Mouse (Mus musculus): ENCODE results near the gene Cntnap2. TPM values are rescaled to one million over a fixed set of nuclear protein-coding genes. Genes with fewer than 3 reads are reported as not detected.

The Cntnap2 gene
- polyA plus RNA-seq, 1 experiment from 2014 or later = 70.3 TPM

DNA sequence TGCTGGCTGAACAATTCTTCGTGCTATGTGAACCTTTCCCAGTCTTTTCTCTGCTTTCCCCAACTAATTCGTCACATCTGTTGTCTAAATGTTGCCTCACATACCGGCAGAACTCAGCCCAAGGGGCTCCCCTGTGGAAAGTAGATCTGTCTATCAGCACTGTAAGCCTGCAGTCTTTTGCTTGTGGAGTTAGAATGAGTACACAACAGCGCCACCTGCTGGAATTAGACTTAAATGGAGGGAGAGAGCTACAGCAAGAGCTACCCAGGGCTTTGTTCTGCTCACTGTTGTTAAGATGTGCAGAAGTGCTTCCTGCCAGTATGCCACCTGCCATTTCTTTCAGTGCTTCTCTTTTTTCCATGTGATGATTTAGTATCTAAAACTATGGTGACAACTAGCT lies 1954.4 kb downstream of the Cntnap2 start:
- no peaks in the 10 kb centered on the region for H3K36me3 ChIP-seq (ENCODE audit: control insufficient read depth, insufficient read depth, low read length)
- no peaks in the 10 kb centered on the region for H3K4me1 ChIP-seq (ENCODE audit: control insufficient read depth, insufficient read depth, low read length)
- H3K4me3 ChIP-seq (ENCODE audit: low read depth, low read length) = no peak overlapping the region
- no peak overlapping the region for H3K27ac ChIP-seq (ENCODE audit: low read depth, low read length)
- no peak overlapping the region for H3K4me2 ChIP-seq (ENCODE audit: low read length)
- peak; percentile 94 for ATAC-seq
- H3K9me3 ChIP-seq (replicated peaks; ENCODE audit: control insufficient read depth, low read length) = no peaks in the 10 kb centered on the region
- WGBS = 11% methylated on average over 4 of the region's 4 CpGs
- H3K27me3 ChIP-seq (replicated peaks; ENCODE audit: control insufficient read depth, insufficient read depth, low read length) = no peaks in the 10 kb centered on the region
- no peak overlapping the region for H3K9ac ChIP-seq (ENCODE audit: low read length)
- peak; percentile 95 for DNase-seq (ENCODE audit: low spot score)

DNA sequence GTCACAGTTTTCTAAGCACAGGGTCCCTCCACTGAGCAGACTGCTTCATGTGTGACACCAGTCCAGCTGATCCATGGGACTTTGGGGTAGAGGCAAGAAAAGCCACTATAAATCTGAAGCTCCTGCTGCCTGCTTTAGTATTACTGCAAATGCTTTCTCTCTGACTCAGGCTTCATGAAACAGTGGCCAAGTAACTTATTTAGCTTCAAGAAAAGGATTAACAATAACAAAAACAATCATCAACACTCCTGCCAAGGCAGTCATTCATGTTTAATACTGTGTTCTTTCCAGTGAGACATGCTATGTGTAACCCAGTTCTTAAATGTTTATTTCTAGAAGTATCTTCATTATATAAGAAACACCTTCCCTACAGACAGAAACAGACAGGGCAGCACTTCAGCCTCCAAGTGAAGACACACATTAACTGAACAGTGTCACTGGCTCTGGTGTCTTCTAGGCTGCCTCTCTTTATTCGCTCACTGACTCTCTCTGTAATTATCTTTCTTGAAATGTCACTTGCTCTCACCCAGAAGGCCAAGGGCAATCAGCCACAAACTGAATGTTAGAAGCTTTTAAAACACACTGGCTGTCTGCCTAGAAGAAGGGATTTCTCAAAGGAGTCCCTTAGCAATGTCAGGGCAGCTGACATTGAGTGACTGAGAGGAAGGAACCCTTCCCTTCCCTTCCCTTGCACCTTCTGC lies 1955.9 kb downstream of the Cntnap2 start:
- Histone ChIP-seq H3K4me2 (ENCODE audit: low read length) (no peak overlapping the region), H3K27me3 (replicated peaks; ENCODE audit: control insufficient read depth, insufficient read depth, low read length) (no peaks in the 10 kb centered on the region), H3K4me1 (ENCODE audit: control insufficient read depth, insufficient read depth, low read length) (no peaks in the 10 kb centered on the region), H3K27ac (ENCODE audit: low read depth, low read length) (no peak overlapping the region), H3K9ac (ENCODE audit: low read length) (no peak overlapping the region), H3K36me3 (ENCODE audit: control insufficient read depth, insufficient read depth, low read length) (no peaks in the 10 kb centered on the region), H3K9me3 (replicated peaks; ENCODE audit: control insufficient read depth, low read length) (no peaks in the 10 kb centered on the region), H3K4me3 (ENCODE audit: low read depth, low read length) (no peak overlapping the region)
- peak; percentile 18 for DNase-seq (ENCODE audit: low spot score)
- WGBS = 79% methylated on average over 1 of the region's 1 CpGs
- no peak for ATAC-seq

DNA sequence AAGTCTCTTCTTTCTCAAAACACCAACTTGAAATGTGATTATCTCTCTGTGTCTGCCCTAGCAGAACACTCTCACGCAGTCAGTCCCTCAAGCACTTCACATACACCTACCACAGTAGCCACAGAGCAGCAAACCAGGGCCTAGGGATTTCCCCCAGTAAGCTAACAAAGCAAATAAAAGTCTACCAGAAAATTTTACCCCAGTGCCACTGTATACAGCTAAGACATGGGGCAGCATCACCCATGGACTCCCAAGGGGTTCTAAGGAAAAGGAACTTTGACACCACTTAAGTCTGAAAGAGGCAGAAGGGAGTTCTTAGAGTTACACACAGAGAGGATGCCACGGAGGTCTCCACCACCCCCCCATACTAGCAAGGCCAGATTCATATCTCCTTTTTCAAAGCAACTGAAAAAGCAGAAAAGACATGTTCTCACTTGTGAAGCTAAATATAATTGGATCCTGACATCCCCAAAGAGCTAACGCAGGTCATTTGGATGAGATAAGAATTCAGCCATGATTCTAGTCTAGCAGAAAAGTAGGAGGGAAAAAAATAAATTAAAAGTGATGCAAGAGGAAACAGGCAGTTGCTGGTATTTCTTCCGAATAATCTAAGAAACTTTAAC lies 1967.0 kb downstream of the Cntnap2 start:
- no peak for DNase-seq (ENCODE audit: low spot score)
- Histone ChIP-seq H3K27me3 (replicated peaks; ENCODE audit: control insufficient read depth, insufficient read depth, low read length) (no peaks in the 10 kb centered on the region), H3K4me1 (ENCODE audit: control insufficient read depth, insufficient read depth, low read length) (no peaks in the 10 kb centered on the region), H3K9me3 (replicated peaks; ENCODE audit: control insufficient read depth, low read length) (no peaks in the 10 kb centered on the region), H3K36me3 (ENCODE audit: control insufficient read depth, insufficient read depth, low read length) (no peaks in the 10 kb centered on the region), H3K4me2 (ENCODE audit: low read length) (no peak overlapping the region), H3K9ac (ENCODE audit: low read length) (no peak overlapping the region), H3K4me3 (ENCODE audit: low read depth, low read length) (no peak overlapping the region), H3K27ac (ENCODE audit: low read depth, low read length) (no peak overlapping the region)
- ATAC-seq = no peak
- WGBS = 89% methylated on average over 4 of the region's 4 CpGs

DNA sequence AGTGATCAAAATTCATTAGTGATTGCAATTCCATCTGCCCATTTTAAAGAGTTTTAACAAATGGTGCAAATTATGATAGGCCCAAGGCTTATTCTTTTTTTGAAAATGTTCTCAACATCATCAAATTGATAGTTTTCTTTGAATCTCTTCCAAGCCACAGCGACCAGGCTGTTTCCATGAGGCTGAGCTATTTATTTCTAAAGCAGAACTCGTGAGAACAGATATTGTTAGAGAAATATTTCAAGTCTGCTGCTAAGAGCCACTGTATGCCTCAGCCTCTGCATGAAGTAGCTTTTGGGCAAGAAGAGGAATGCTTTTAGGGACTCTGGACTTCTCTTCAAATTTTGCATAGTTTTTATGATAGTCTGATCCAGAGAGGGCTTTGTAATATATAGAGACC lies 1972.2 kb downstream of the Cntnap2 start:
- no peaks in the 10 kb centered on the region for H3K9me3 ChIP-seq (replicated peaks; ENCODE audit: control insufficient read depth, low read length)
- 72% methylated on average over 2 of the region's 2 CpGs for WGBS
- H3K9ac ChIP-seq (ENCODE audit: low read length) = no peak overlapping the region
- no peaks in the 10 kb centered on the region for H3K36me3 ChIP-seq (ENCODE audit: control insufficient read depth, insufficient read depth, low read length)
- no peaks in the 10 kb centered on the region for H3K4me1 ChIP-seq (ENCODE audit: control insufficient read depth, insufficient read depth, low read length)
- DNase-seq (ENCODE audit: low spot score) (no peak), ATAC-seq (no peak)
- H3K27ac ChIP-seq (ENCODE audit: low read depth, low read length) = no peak overlapping the region
- no peaks in the 10 kb centered on the region for H3K27me3 ChIP-seq (replicated peaks; ENCODE audit: control insufficient read depth, insufficient read depth, low read length)
- no peak overlapping the region for H3K4me3 ChIP-seq (ENCODE audit: low read depth, low read length)
- H3K4me2 ChIP-seq (ENCODE audit: low read length) = no peak overlapping the region

DNA sequence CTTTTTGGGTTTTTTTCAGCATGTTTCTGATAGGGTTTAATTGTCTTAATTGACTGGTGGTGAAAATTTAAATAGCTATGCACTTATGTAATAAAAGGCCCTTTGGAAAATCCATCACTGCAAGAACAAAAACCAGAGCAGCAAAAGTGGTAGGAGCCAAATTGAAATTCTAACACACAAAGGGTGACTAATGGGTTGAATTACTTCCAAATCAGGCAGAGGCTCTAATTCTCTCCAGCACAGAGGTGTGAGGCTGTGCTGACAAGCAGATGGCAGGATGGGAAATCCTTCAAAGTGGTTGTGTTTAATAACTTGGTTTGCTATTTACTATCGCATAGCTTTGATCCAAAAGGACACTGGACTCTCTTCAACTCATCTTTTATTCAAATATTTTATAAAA lies 1983.4 kb downstream of the Cntnap2 start:
- H3K27me3 ChIP-seq (replicated peaks; ENCODE audit: control insufficient read depth, insufficient read depth, low read length) = no peaks in the 10 kb centered on the region
- H3K4me2 ChIP-seq (ENCODE audit: low read length) = no peak overlapping the region
- DNase-seq (ENCODE audit: low spot score) (peak; percentile 88), ATAC-seq (peak; percentile 81)
- 35% methylated on average over 1 of the region's 1 CpGs for WGBS
- H3K4me3 ChIP-seq (ENCODE audit: low read depth, low read length) = no peak overlapping the region
- no peaks in the 10 kb centered on the region for H3K9me3 ChIP-seq (replicated peaks; ENCODE audit: control insufficient read depth, low read length)
- no peak overlapping the region for H3K27ac ChIP-seq (ENCODE audit: low read depth, low read length)
- H3K4me1 ChIP-seq (ENCODE audit: control insufficient read depth, insufficient read depth, low read length) = peaks cover 6% of the 10 kb centered on the region; the same call in 1 of the 2 replicates
- H3K36me3 ChIP-seq (ENCODE audit: control insufficient read depth, insufficient read depth, low read length) = no peaks in the 10 kb centered on the region
- no peak overlapping the region for H3K9ac ChIP-seq (ENCODE audit: low read length)

DNA sequence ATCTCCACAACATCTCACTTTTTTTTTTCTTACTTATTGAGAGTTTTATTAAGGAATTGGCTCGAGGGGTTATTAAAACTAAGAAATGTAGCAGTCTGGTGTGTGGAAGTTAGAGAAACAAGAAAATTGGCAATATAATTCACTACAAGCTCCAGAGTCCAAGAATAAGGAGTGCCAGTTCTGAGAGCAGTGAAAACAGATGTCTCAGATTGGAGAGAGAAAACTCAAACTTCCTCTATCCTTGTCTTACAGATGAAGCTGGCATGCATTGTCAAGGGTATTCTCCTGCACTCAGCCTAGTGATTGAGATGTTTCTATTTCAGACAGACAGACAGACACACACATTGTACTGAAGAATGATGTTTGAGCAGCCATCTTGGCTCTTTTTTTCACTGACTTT lies 1984.4 kb downstream of the Cntnap2 start:
- Histone ChIP-seq H3K4me2 (ENCODE audit: low read length) (no peak overlapping the region), H3K4me1 (ENCODE audit: control insufficient read depth, insufficient read depth, low read length) (peaks cover 6% of the 10 kb centered on the region; the same call in 1 of the 2 replicates), H3K9me3 (replicated peaks; ENCODE audit: control insufficient read depth, low read length) (no peaks in the 10 kb centered on the region), H3K27ac (ENCODE audit: low read depth, low read length) (no peak overlapping the region), H3K4me3 (ENCODE audit: low read depth, low read length) (no peak overlapping the region), H3K27me3 (replicated peaks; ENCODE audit: control insufficient read depth, insufficient read depth, low read length) (no peaks in the 10 kb centered on the region), H3K9ac (ENCODE audit: low read length) (no peak overlapping the region), H3K36me3 (ENCODE audit: control insufficient read depth, insufficient read depth, low read length) (no peaks in the 10 kb centered on the region)
- 81% methylated on average over 1 of the region's 1 CpGs for WGBS
- no peak for ATAC-seq
- no peak for DNase-seq (ENCODE audit: low spot score)

DNA sequence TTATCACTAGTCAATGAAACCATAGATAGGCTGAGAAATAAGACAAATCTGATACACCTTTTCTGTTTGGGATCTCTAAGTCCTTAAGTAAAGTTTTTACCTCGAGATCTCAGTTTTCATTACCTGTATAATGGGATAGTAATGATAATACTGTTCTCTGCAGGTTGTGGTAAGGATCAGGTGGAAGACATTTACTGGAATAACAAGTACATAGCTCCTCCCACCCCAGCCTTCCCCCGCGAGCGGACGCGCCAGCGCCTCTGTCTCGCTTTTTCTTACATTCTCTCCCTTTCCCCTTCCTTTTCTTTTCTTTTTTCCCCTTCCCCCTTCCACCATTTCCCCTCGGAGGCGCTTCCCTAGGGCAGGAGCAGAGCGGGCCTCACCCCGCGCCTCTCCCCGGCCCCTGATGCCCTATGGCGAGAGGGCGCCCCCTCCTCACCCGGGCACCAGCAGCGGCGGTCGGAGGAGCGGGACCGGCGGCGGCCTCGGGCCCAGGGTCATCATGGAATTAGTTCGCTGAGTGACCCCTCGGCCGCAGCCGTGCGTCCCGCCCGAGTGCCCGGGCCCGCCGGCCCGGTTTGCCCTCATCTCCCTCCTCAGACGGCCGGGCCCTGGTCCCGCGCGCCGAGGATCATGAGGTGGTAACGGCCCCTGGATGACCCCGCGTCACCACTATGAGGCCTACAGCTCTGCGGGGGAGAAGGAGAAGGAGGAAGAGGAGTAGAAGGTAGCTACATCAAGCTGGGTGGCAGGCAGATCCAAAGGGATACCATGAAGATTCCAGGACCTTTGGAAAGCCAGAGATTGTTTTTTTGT lies 1985.4 kb downstream of the Cntnap2 start:
- H3K4me2 ChIP-seq (ENCODE audit: low read length) = peak overlapping the region; percentile 61
- DNase-seq (ENCODE audit: low spot score) = peak; percentile 17
- H3K36me3 ChIP-seq (ENCODE audit: control insufficient read depth, insufficient read depth, low read length) = no peaks in the 10 kb centered on the region

DNA sequence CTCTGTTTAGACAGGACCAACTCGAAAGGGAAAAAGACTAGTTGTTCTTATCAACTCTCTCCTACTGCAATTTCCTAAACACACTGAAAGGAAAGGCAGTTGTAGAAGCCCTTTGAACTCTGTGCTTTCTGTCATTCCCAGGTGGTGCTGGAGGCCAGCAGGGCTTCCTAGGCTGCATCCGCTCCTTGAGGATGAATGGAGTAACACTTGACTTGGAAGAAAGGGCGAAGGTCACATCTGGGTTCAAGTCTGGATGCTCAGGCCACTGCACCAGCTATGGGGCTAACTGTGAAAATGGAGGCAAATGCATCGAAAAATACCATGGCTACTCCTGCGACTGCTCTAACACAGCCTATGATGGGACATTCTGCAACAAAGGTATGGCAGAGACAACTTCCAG lies 1989.9 kb downstream of the Cntnap2 start:
- 86% methylated on average over 5 of the region's 5 CpGs for WGBS
- no peak overlapping the region for H3K27ac ChIP-seq (ENCODE audit: low read depth, low read length)

More for the DNA sequence above, 1985.4 kb downstream of the Cntnap2 start:
- H3K27ac ChIP-seq (ENCODE audit: low read depth, low read length) = no peak overlapping the region
- H3K4me3 ChIP-seq (ENCODE audit: low read depth, low read length) = peak overlapping the region; percentile 35
- peak overlapping the region; percentile 51; the same call in 1 of the 2 replicates for H3K9ac ChIP-seq (ENCODE audit: low read length)
- no peaks in the 10 kb centered on the region for H3K27me3 ChIP-seq (replicated peaks; ENCODE audit: control insufficient read depth, insufficient read depth, low read length)
- H3K9me3 ChIP-seq (replicated peaks; ENCODE audit: control insufficient read depth, low read length) = no peaks in the 10 kb centered on the region
- peaks cover 6% of the 10 kb centered on the region; the same call in 1 of the 2 replicates for H3K4me1 ChIP-seq (ENCODE audit: control insufficient read depth, insufficient read depth, low read length)
- peak; percentile 36 for ATAC-seq
- WGBS = 3% methylated on average over 46 of the region's 46 CpGs

More for the DNA sequence above, 1989.9 kb downstream of the Cntnap2 start:
- ATAC-seq (no peak), DNase-seq (ENCODE audit: low spot score) (no peak)
- H3K4me1 ChIP-seq (ENCODE audit: control insufficient read depth, insufficient read depth, low read length) = peaks cover 15% of the 10 kb centered on the region; the same call in 1 of the 2 replicates
- no peak overlapping the region for H3K9ac ChIP-seq (ENCODE audit: low read length)
- H3K4me2 ChIP-seq (ENCODE audit: low read length) = no peak overlapping the region
- H3K4me3 ChIP-seq (ENCODE audit: low read depth, low read length) = no peak overlapping the region
- no peaks in the 10 kb centered on the region for H3K9me3 ChIP-seq (replicated peaks; ENCODE audit: control insufficient read depth, low read length)
- H3K36me3 ChIP-seq (ENCODE audit: control insufficient read depth, insufficient read depth, low read length) = no peaks in the 10 kb centered on the region
- no peaks in the 10 kb centered on the region for H3K27me3 ChIP-seq (replicated peaks; ENCODE audit: control insufficient read depth, insufficient read depth, low read length)
